ENCODE assay signal across 10 mouse cellular contexts in genomic region chr7:16153522-16153921, GRCm38 (mm10). TPM values are rescaled to one million over a fixed set of nuclear protein-coding genes. Genes with fewer than 3 reads are reported as not detected.
DNase-seq lines count a peak whose midpoint lies in the region; ATAC-seq and TF ChIP-seq lines count a peak whose summit lies in the region.
"Had no signal": no experiment of that assay in that cellular context is flagged by ENCODE, and none has a peak within 500 bp of the region (broad histone marks: within the 10 kb centered on the region; RNA-seq: fewer than 3 reads in every experiment).

No protein-coding gene starts in this region.

- no peak for TF ChIP-seq POLR2A in limb, embryonic 14.5 days (IDR thresholded peaks at IDR 0.05; ENCODE audit: borderline replicate concordance, extremely low read depth, insufficient read depth, insufficient read length)

- ATAC-seq in embryonic facial prominence, embryonic 13.5 days (ENCODE audit: insufficient number of reproducible peaks, insufficient read depth, low FRiP score, low TSS enrichment, low read depth), result 0 out of 2 replicates have a peak, but pooled peaks have one; percentile 46
- peak; percentile 74 for ATAC-seq in inflammation-experienced regulatory T-cells, adult 6 months
- ATAC-seq in limb, embryonic 14.5 days (ENCODE audit: low FRiP score, low read depth), result peak; percentile 50; the same call in 1 of the 2 replicates

- no peak overlapping the region for H3K9ac ChIP-seq in embryonic facial prominence, embryonic 13.5 days
- H3K9ac ChIP-seq in limb, embryonic 14.5 days (ENCODE audit: low read depth, low read length, severe bottlenecking), result no peak overlapping the region

- DNase-seq in right cerebral cortex, adult 18-20 months, result peak; percentile 74
- DNase-seq in right cerebral cortex, postnatal 36 days (ENCODE audit: low spot score in 2 of 2), result no peak
- peak; percentile 69 for DNase-seq in adrenal gland, postnatal 10 days
- DNase-seq in limb, embryonic 14.5 days (ENCODE audit: low spot score), result no peak
- peak; percentile 73 for DNase-seq in naive thymus-derived CD4-positive, alpha-beta T cell, adult 2 months (ENCODE audit: low read depth)
- DNase-seq in thymus, postnatal 4 days, result peak; percentile 73

- no peak overlapping the region for H3K4me2 ChIP-seq in embryonic facial prominence, embryonic 13.5 days
- no peak overlapping the region for H3K4me2 ChIP-seq in limb, embryonic 14.5 days (replicated peaks; ENCODE audit: low read depth, low read length, severe bottlenecking)

- no peaks in the 10 kb centered on the region for H3K4me1 ChIP-seq in embryonic facial prominence, embryonic 13.5 days
- no peaks in the 10 kb centered on the region for H3K4me1 ChIP-seq in limb, embryonic 14.5 days (ENCODE audit: control insufficient read depth, insufficient read depth, low read length)

- no peaks in the 10 kb centered on the region for H3K9me3 ChIP-seq in embryonic facial prominence, embryonic 13.5 days
- H3K9me3 ChIP-seq in limb, embryonic 14.5 days (ENCODE audit: control insufficient read depth, low read length), result no peaks in the 10 kb centered on the region

- H3K4me3 ChIP-seq in embryonic facial prominence, embryonic 13.5 days, result no peak overlapping the region
- H3K4me3 ChIP-seq in limb, embryonic 14.5 days (replicated peaks; ENCODE audit: low read length), result no peak overlapping the region
- H3K4me3 ChIP-seq: erythroblast, embryonic 14.5 days; myocyte had no signal

- 20% methylated on average over 10 of the region's 10 CpGs for WGBS in embryonic facial prominence, embryonic 13.5 days
- WGBS in limb, embryonic 14.5 days, result 18% methylated on average over 10 of the region's 10 CpGs

- H3K36me3 ChIP-seq in embryonic facial prominence, embryonic 13.5 days, result peaks cover 3% of the 10 kb centered on the region; the same call in 1 of the 2 replicates
- H3K36me3 ChIP-seq in limb, embryonic 14.5 days (ENCODE audit: control insufficient read depth, insufficient read depth, low read length), result no peaks in the 10 kb centered on the region

- peaks cover 11% of the 10 kb centered on the region for H3K27me3 ChIP-seq in embryonic facial prominence, embryonic 13.5 days
- peaks cover 8% of the 10 kb centered on the region for H3K27me3 ChIP-seq in limb, embryonic 14.5 days (ENCODE audit: control insufficient read depth, insufficient read depth, low read length)

- no peak overlapping the region for H3K27ac ChIP-seq in embryonic facial prominence, embryonic 13.5 days
- H3K27ac ChIP-seq in limb, embryonic 14.5 days (replicated peaks; ENCODE audit: low read depth, low read length), result no peak overlapping the region

RNA-seq across cellular contexts. Expression of gene Meis3, which starts 21.4 kb away (rescaled TPM):
- total RNA-seq in adrenal gland, postnatal 10 days (2021), result 10 to 100 TPM in 1 of 2 experiments, 1 to 10 TPM in 1; 9.6 to 12.2 TPM
- 49.8 and 54.4 TPM in 2 replicates for polyA plus RNA-seq in embryonic facial prominence, embryonic 13.5 days (2015; fragmentation: Nextera tagmentation; extraction: Ambion mirVana)
- 10 to 100 TPM in 2 of 3 experiments, 1 to 10 TPM in 1; 8.6 to 23.2 (median 20.8) TPM for polyA plus RNA-seq in inflammation-experienced regulatory T-cells, adult 6 months (2017; shearing (Covaris generic))
- polyA plus RNA-seq in limb, embryonic 14.5 days (2012; rRNA removed), result 29.3 and 34.2 TPM in 2 replicates
- 15.1 and 16.2 TPM in 2 replicates for polyA plus RNA-seq in limb, embryonic 14.5 days (2014; fragmentation: Nextera tagmentation; extraction: Ambion mirVana)

RNA-seq across cellular contexts. Expression of gene Slc8a2, which starts 23.9 kb away (rescaled TPM):
- total RNA-seq in adrenal gland, postnatal 10 days (2021), result 1 to 10 TPM; 3.0 to 3.8 TPM
- polyA plus RNA-seq in embryonic facial prominence, embryonic 13.5 days (2015; fragmentation: Nextera tagmentation; extraction: Ambion mirVana), result 0.34 and 0.37 TPM in 2 replicates
- not detected for polyA plus RNA-seq in inflammation-experienced regulatory T-cells, adult 6 months (2017; shearing (Covaris generic))
- polyA plus RNA-seq in limb, embryonic 14.5 days (2012; rRNA removed), result 7.3 and 9.8 TPM in 2 replicates
- 0.23 and 0.28 TPM in 2 replicates for polyA plus RNA-seq in limb, embryonic 14.5 days (2014; fragmentation: Nextera tagmentation; extraction: Ambion mirVana)
- polyA plus RNA-seq: erythroblast, embryonic 14.5 days had no signal

RNA-seq across cellular contexts. Expression of gene Kptn, which starts 33.8 kb away (rescaled TPM):
- 10 to 100 TPM; 24.9 to 25.4 TPM for total RNA-seq in adrenal gland, postnatal 10 days (2021)
- polyA plus RNA-seq in embryonic facial prominence, embryonic 13.5 days (2015; fragmentation: Nextera tagmentation; extraction: Ambion mirVana), result 44.9 and 45.6 TPM in 2 replicates
- polyA plus RNA-seq in inflammation-experienced regulatory T-cells, adult 6 months (2017; shearing (Covaris generic)), result 10 to 100 TPM; 18.7 to 23.5 (median 19.2) TPM
- 38.0 and 43.1 TPM in 2 replicates for polyA plus RNA-seq in limb, embryonic 14.5 days (2012; rRNA removed)
- polyA plus RNA-seq in limb, embryonic 14.5 days (2014; fragmentation: Nextera tagmentation; extraction: Ambion mirVana), result 28.6 and 33.5 TPM in 2 replicates

RNA-seq across cellular contexts. Expression of gene Napa, which starts 55.3 kb away (rescaled TPM):
- total RNA-seq in adrenal gland, postnatal 10 days (2021), result 100 to 1,000 TPM; 106 to 109 TPM
- 195 and 216 TPM in 2 replicates for polyA plus RNA-seq in embryonic facial prominence, embryonic 13.5 days (2015; fragmentation: Nextera tagmentation; extraction: Ambion mirVana)
- polyA plus RNA-seq in inflammation-experienced regulatory T-cells, adult 6 months (2017; shearing (Covaris generic)), result 100 to 1,000 TPM; 191 to 298 (median 208) TPM
- 212 and 247 TPM in 2 replicates for polyA plus RNA-seq in limb, embryonic 14.5 days (2012; rRNA removed)
- 206 and 217 TPM in 2 replicates for polyA plus RNA-seq in limb, embryonic 14.5 days (2014; fragmentation: Nextera tagmentation; extraction: Ambion mirVana)

Comparison
In these comparisons a context has a peak if more than half of its experiments do, and no peak if none do; other contexts are left out.
1. DNase-seq: peak in right cerebral cortex, adult 18-20 months (single experiment), adrenal gland, postnatal 10 days (single experiment), naive thymus-derived CD4-positive, alpha-beta T cell, adult 2 months (single experiment) and thymus, postnatal 4 days (single experiment); none in right cerebral cortex, postnatal 36 days (0 of 2) and limb, embryonic 14.5 days (single experiment).
2. Peak in every context shown above with its lines, with median percentiles within 50 percentile points of each other: ATAC-seq.